ENCODE assay signal across 21 mouse cellular contexts in the genomic region with DNA sequence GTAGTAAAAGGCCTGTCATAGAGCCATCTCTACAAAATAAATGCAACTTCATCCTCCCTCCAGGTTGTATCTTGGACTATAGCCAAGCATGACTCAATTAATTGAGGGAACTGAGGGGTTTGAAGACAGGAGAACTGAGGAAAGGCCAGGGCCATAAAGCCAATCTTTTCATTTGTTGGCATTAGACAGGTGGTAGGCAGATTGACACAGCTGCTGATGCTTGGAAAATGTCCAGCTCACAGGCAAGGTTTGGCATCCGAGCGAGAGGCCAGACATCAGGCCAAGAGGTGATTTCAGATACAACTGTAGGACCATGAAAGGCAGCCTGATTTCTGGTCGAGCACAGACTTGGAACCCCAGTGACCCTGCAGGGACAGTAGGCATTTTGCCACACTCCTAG.
DNase-seq lines count a peak whose midpoint lies in the region; ATAC-seq and TF ChIP-seq lines count a peak whose summit lies in the region.
"Had no signal": no experiment of that assay in that cellular context is flagged by ENCODE, and none has a peak within 500 bp of the region (broad histone marks: within the 10 kb centered on the region; RNA-seq: fewer than 3 reads in every experiment).

No protein-coding gene starts in this region.

- no peak for DNase-seq in embryonic facial prominence, embryonic 10.5 days (ENCODE audit: low spot score)
- DNase-seq in brain, embryonic 14.5 days (ENCODE audit: low read depth) = peak; percentile 19
- no peak for DNase-seq in lung, postnatal 14 days
- DNase-seq: adrenal gland, adult 2 months; B cell, adult 2 months; gastrocnemius, postnatal 14 days; kidney, postnatal 4 days; layer of hippocampus, adult 9-11 months; liver; lung, postnatal 10 days; midbrain, embryonic 14.5 days; thymus, postnatal 36 days had no signal

- H3K4me3 ChIP-seq in embryonic facial prominence, embryonic 12.5 days = no peak overlapping the region
- no peak overlapping the region for H3K4me3 ChIP-seq in embryonic facial prominence, embryonic 10.5 days
- H3K4me3 ChIP-seq in hindbrain, embryonic 16.5 days (ENCODE audit: low read length) = no peak overlapping the region
- H3K4me3 ChIP-seq in hindbrain, embryonic 13.5 days = no peak overlapping the region
- H3K4me3 ChIP-seq in limb, embryonic 15.5 days = no peak overlapping the region
- H3K4me3 ChIP-seq: forebrain, embryonic 15.5 days; heart, embryonic 13.5 days; kidney, embryonic 15.5 days; neural tube, embryonic 15.5 days had no signal

- H3K27ac ChIP-seq in embryonic facial prominence, embryonic 12.5 days = no peak overlapping the region
- no peak overlapping the region for H3K27ac ChIP-seq in embryonic facial prominence, embryonic 10.5 days (replicated peaks)
- no peak overlapping the region for H3K27ac ChIP-seq in hindbrain, embryonic 16.5 days (ENCODE audit: low read depth, low read length)
- no peak overlapping the region for H3K27ac ChIP-seq in hindbrain, embryonic 13.5 days
- H3K27ac ChIP-seq in limb, embryonic 15.5 days = 0 out of 2 replicates have a peak overlapping the region, but pooled peaks have one; percentile 40
- H3K27ac ChIP-seq: forebrain, embryonic 15.5 days; heart, embryonic 13.5 days; kidney, embryonic 15.5 days; neural tube, embryonic 15.5 days had no signal

- no peaks in the 10 kb centered on the region; the same call in 1 of the 2 replicates for H3K9me3 ChIP-seq in embryonic facial prominence, embryonic 12.5 days
- H3K9me3 ChIP-seq in embryonic facial prominence, embryonic 10.5 days = no peaks in the 10 kb centered on the region
- no peaks in the 10 kb centered on the region for H3K9me3 ChIP-seq in hindbrain, embryonic 16.5 days (ENCODE audit: control insufficient read depth, low read length)
- H3K9me3 ChIP-seq in hindbrain, embryonic 13.5 days = no peaks in the 10 kb centered on the region
- no peaks in the 10 kb centered on the region for H3K9me3 ChIP-seq in limb, embryonic 15.5 days
- H3K9me3 ChIP-seq: forebrain, embryonic 15.5 days; kidney, embryonic 15.5 days; neural tube, embryonic 15.5 days had no signal

- WGBS in embryonic facial prominence, embryonic 12.5 days = 76% methylated on average over 3 of the region's 3 CpGs
- 85% methylated on average over 3 of the region's 3 CpGs for WGBS in embryonic facial prominence, embryonic 10.5 days
- WGBS in hindbrain, embryonic 16.5 days = 66% methylated on average over 3 of the region's 3 CpGs
- 65% methylated on average over 3 of the region's 3 CpGs for WGBS in hindbrain, embryonic 13.5 days
- WGBS in limb, embryonic 15.5 days = 39% methylated on average over 3 of the region's 3 CpGs

- H3K9ac ChIP-seq in embryonic facial prominence, embryonic 12.5 days = no peak overlapping the region
- H3K9ac ChIP-seq in hindbrain, embryonic 16.5 days (ENCODE audit: low read depth, low read length) = no peak overlapping the region
- no peak overlapping the region for H3K9ac ChIP-seq in hindbrain, embryonic 13.5 days
- no peak overlapping the region for H3K9ac ChIP-seq in limb, embryonic 15.5 days
- H3K9ac ChIP-seq: forebrain, embryonic 15.5 days; heart, embryonic 13.5 days; kidney, embryonic 15.5 days; neural tube, embryonic 15.5 days had no signal

- ATAC-seq in embryonic facial prominence, embryonic 12.5 days (ENCODE audit: insufficient number of reproducible peaks, insufficient read depth, low FRiP score, low TSS enrichment) = 0 out of 2 replicates have a peak, but pooled peaks have one; percentile 22
- ATAC-seq in hindbrain, embryonic 16.5 days = peak; percentile 56; the same call in 1 of the 2 replicates
- no peak for ATAC-seq in hindbrain, embryonic 13.5 days (ENCODE audit: low FRiP score)
- ATAC-seq in limb, embryonic 15.5 days (ENCODE audit: insufficient number of reproducible peaks, low FRiP score, low TSS enrichment, low read depth) = no peak
- ATAC-seq: forebrain, embryonic 15.5 days; intestine, postnatal 0 days had no signal

- TF ChIP-seq CTCF in brain, embryonic 14.5 days (IDR thresholded peaks at IDR 0.05; ENCODE audit: borderline replicate concordance, extremely low read depth, insufficient read depth, insufficient read length) = no peak

- no peak for TF ChIP-seq POLR2A in brain, embryonic 14.5 days (IDR thresholded peaks at IDR 0.05; ENCODE audit: borderline replicate concordance, extremely low read depth, insufficient read depth, insufficient read length, poor library complexity, severe bottlenecking)

- H3K36me3 ChIP-seq in embryonic facial prominence, embryonic 12.5 days = no peaks in the 10 kb centered on the region
- H3K36me3 ChIP-seq in embryonic facial prominence, embryonic 10.5 days (replicated peaks) = no peaks in the 10 kb centered on the region
- no peaks in the 10 kb centered on the region for H3K36me3 ChIP-seq in hindbrain, embryonic 16.5 days (ENCODE audit: control insufficient read depth, insufficient read depth, low read length)
- no peaks in the 10 kb centered on the region for H3K36me3 ChIP-seq in hindbrain, embryonic 13.5 days
- no peaks in the 10 kb centered on the region for H3K36me3 ChIP-seq in limb, embryonic 15.5 days
- H3K36me3 ChIP-seq: forebrain, embryonic 15.5 days; heart, embryonic 13.5 days; kidney, embryonic 15.5 days; neural tube, embryonic 15.5 days had no signal

- H3K27me3 ChIP-seq in embryonic facial prominence, embryonic 12.5 days = no peaks in the 10 kb centered on the region
- no peaks in the 10 kb centered on the region for H3K27me3 ChIP-seq in embryonic facial prominence, embryonic 10.5 days (replicated peaks; ENCODE audit: low read depth, poor library complexity, severe bottlenecking)
- no peaks in the 10 kb centered on the region for H3K27me3 ChIP-seq in hindbrain, embryonic 16.5 days (replicated peaks; ENCODE audit: control insufficient read depth, insufficient read depth, low read length)
- no peaks in the 10 kb centered on the region for H3K27me3 ChIP-seq in hindbrain, embryonic 13.5 days
- no peaks in the 10 kb centered on the region for H3K27me3 ChIP-seq in limb, embryonic 15.5 days
- H3K27me3 ChIP-seq: forebrain, embryonic 15.5 days; heart, embryonic 13.5 days; kidney, embryonic 15.5 days; neural tube, embryonic 15.5 days had no signal

- no peak overlapping the region for H3K4me2 ChIP-seq in embryonic facial prominence, embryonic 12.5 days (replicated peaks)
- no peak overlapping the region for H3K4me2 ChIP-seq in hindbrain, embryonic 16.5 days (ENCODE audit: low read length)
- no peak overlapping the region for H3K4me2 ChIP-seq in hindbrain, embryonic 13.5 days
- no peak overlapping the region for H3K4me2 ChIP-seq in limb, embryonic 15.5 days
- H3K4me2 ChIP-seq: forebrain, embryonic 15.5 days; heart, embryonic 13.5 days; kidney, embryonic 15.5 days; neural tube, embryonic 15.5 days had no signal

- H3K4me1 ChIP-seq in embryonic facial prominence, embryonic 12.5 days = no peaks in the 10 kb centered on the region
- H3K4me1 ChIP-seq in embryonic facial prominence, embryonic 10.5 days = 0 out of 2 replicates have a peak, but pooled peaks cover 5% of the 10 kb centered on the region
- no peaks in the 10 kb centered on the region for H3K4me1 ChIP-seq in hindbrain, embryonic 16.5 days (ENCODE audit: control insufficient read depth, insufficient read depth, low read depth, low read length)
- no peaks in the 10 kb centered on the region for H3K4me1 ChIP-seq in hindbrain, embryonic 13.5 days (replicated peaks)
- peaks cover 9% of the 10 kb centered on the region; the same call in 1 of the 2 replicates for H3K4me1 ChIP-seq in limb, embryonic 15.5 days
- H3K4me1 ChIP-seq: forebrain, embryonic 15.5 days; heart, embryonic 13.5 days; kidney, embryonic 15.5 days; neural tube, embryonic 15.5 days had no signal

Comparison
In these comparisons a context has a peak if more than half of its experiments do, and no peak if none do; other contexts are left out.
1. ATAC-seq: peak in embryonic facial prominence, embryonic 12.5 days (single experiment) and hindbrain, embryonic 16.5 days (single experiment); none in hindbrain, embryonic 13.5 days (single experiment) and limb, embryonic 15.5 days (single experiment).